Mouse (Mus musculus) megakaryocyte, adult 5-6 weeks (primary cell): ENCODE data around the gene Elmo1. TPM values are rescaled to one million over a fixed set of nuclear protein-coding genes. Genes with fewer than 3 reads are reported as not detected.

Source experiments
- ATAC-seq: 2 replicates; pipeline ENCODE4 v1.8.0; 2016; ENCODE audit warnings: mild to moderate bottlenecking, inconsistent platforms; ENCODE audit not compliant: poor library complexity, severe bottlenecking
- total RNA-seq, 2 experiments: library from RNA; stranded (forward) in 1 of 2; stranded (reverse) in 1 of 2; fragments of 153-499, 151-499 nt in 1 of 2; fragments of 221-1000, 200-1000 nt in 1 of 2; gene quantifications; 2 replicates each; pipeline versions ENCODE4 v1.2.3 to v1.2.4; 2015 to 2017

Elmo1 gene
- total RNA-seq (2015) (69.9 and 81.4 TPM in 2 replicates), total RNA-seq (2017) (37.1 and 45.1 TPM in 2 replicates)

DNA sequence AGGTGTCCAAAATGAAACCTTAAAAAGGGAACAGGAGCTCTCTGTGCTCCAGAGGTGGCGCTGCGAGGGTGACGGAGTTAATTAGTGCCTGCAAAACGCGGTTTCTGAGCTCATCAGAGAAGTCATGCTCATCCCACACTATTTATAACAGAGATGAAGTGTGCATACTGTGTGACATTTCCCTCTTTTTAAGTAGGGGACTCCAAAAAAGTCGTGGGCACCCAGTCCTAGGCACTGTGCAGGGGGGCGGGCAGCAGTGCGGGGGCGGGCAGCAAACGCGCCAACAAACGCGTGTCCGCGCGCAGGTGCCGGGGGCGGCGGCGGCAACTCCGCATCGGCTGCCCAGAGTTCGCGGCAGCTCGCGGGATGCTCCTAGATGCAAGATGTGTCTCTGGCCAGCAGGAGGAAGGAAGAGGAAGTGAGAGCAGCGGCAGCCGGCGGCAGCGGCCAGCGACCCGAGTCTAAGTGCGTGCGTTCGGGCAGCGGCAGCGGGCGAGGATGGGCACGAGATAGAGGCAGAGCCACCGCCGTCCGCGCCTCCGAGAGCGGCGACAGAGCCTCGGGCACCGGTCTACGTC is at the start of gene Elmo1:
Gene Elmo1, plus strand, starts transcription at position 464 of the 578 bp plus-strand sequence.
- ATAC-seq = peak; percentile 58

DNA sequence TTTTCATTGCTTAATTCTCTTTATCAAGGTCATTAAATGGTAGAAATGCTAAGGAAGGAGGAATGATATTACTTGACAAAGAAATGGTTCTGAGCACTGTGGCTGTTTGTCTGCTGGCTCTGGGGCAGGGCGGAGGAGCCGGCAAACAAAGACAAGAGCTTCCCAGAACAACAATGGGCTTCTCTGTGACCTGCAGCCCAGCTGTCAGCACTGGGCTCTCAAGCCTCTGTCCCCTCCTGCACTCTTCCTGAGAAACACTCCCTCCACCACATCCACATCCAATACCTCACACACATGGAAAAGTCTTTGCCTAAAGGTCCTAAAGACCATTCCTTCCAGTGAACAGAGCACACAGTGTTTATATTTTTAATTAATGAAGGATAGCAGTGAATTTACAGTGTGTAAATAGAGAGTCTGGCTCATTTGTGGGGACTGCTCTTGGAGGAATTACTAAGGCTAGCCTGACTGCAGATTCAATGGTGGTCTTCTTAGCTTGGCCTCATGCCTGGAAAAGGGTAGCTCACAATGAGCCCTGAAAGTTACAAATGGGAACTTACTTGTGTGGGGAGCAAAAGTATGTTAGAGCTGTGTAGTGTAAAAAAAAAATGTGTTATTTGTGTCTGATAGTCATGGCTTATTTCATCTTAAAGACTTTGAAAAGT is 49.1 kb upstream of the Elmo1 start:
- no peak for ATAC-seq

DNA sequence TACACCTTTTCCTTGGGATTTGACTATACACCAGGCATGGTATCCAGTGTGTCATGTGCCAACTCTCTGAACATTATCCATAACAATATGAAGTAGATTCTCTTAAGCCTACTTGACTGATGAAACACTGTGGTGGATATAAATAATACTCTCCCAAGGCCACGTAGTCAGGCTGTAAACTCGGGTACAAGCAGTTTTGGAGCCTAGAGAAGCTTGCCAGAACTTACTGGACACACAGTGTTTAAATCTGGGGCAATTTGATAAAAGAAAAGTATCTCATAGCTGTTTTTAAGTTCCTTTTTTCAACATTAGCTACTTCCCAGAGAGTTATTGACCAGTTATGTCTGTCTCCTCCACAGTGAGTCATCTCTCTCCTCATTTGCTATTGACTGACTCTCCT is 47.5 kb upstream of the Elmo1 start:
- ATAC-seq = no peak

DNA sequence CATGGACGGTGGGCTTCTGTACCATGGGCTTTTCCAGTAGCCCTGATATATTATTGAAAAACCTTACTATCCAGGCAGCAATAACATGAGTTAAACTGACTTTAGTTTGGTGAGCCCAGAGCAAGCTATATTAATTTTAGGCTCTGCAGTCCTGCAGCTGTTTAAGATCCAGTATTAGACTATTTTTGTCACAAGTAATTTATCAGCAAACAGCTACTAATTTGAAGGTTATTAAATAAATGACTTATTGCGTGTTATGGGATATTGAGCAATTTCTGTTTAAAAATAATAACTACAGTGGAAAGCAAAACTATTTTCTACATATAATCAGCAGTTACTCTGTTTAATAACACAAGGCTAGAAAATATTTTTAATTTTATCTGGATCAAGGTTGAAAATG is 45.0 kb upstream of the Elmo1 start:
- no peak for ATAC-seq

DNA sequence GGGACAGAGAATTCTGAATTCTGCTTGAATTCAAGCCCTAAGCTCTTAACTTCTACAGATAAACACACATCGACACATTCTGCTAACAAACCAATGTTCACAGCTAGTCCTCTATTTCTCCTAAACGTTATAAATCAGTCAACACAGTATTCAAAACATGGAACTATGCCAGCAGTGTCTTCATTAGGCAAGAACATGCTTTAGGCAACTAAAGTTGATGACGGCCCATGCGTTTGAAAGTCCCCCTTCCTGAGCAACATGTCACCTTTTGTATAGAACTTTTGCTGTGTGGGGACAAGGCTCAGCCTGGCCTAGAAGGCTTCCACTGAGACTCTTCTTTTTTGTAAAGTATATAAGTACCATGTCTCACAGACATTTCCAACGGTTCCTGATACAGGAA is 44.6 kb upstream of the Elmo1 start:
- no peak for ATAC-seq

DNA sequence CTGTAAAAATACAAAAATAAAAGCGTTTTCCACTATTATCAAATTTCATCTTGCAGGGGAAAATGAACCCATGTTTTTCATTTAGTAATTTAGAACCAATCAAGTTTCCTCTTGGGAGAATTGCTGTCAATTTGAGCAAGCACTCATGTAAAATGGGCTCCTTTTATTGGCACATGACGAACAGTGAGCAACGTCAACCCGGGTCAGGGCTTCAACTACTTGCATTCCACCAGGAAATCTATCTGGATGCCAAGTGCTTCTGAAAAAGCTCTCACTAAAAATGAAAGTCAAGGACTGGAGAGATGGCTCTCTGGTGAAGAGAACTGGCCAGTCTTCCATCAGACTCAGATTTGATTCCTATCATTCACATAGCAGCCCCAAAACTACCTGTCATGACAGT is 44.0 kb upstream of the Elmo1 start:
- ATAC-seq = no peak

DNA sequence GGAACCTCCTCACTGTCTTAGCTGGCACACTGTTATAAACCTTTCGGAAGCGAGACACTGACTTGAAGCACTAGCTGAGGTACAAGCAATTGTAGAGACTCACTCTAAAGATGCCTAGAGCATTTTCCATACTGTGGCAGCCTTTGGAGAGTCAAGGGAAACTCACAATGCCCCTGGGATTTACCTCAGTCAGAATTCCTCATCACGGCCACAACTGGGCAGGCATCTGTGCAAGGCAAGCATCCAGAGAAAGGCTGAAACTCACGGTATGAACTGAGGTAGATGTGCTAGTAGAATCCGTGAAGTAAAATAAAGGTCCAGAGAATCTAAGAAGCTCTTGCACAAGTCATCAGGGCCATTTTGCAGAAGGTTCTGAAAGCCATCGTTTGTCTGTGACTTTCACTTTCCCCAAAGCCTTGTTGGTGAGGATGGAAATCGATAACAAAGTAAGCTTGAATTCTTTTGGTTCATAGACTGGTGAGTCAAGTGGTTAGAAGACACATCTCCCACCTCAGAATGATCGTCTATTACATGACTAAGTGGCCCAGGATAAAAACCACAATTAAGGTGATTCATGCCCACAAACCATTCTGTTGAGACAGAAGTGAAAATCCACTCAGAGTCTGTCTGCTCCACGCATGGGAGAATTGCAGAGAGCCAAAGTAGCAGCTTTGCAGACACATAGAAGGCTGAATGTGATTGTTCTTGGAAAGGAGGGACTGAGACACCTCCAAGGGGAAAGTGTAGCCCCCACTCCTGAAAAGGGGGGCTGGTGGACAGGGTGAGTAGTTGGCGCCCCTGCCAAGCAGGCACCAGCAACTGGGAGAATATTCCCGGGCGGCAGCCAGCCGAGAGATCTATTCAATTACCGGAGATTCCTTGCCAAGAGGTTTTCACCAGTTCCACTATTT is 42.2 kb upstream of the Elmo1 start:
- no peak for ATAC-seq

DNA sequence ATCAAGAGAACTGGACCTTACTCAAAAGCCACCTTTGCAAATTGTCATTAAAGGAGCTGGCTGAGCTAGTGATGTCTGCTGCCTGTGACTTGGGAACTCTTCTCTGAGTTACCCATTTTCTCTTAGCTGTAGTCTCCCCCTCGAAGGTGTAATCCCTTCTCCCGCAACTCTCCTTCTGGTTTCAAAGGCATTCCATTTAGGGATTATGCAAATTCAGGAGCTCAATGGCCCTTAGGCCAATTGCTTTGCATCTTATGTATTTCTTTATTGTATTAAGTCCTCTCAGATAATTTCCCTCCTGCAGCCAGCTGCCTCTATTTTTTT is 41.6 kb upstream of the Elmo1 start:
- no peak for ATAC-seq

DNA sequence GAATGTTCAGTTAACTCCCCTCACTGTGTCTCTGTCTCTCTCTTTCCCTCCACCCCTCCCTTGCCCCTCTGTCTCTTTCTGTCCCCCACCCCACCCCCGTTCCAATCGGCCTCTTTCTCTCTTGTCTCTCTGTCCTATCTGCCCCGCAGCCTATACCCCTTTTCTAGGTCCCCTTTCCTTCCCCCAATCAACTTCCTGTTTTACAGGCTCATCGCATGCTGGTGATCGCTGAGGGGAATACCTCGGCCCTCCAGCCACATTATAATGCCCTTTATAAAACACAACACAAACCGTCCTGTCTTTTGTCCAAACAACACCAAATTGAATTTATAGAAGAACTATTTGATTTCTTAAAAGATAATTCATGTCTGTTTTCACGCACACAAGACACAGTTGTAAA is 40.7 kb upstream of the Elmo1 start:
- ATAC-seq = peak; percentile 77

DNA sequence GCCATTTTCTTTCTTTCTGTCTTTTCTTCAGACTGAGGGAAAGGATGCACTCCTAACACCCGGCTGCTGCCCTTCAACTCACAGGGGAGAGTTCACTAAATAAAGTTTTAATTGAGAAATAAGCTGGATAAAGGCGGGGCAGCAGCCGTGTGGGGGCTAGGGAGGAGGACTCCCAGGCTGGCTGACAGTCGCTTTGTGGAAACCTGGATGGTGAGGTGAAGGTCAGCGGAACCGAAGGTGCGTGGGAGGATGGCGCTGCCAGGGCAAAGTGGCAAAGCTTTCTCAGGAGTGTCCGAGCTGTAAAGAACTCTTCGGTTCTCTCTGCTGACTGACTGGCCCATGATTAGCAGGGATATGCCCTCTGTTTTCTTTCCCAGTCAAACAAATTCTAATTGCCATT is 40.2 kb upstream of the Elmo1 start:
- no peak for ATAC-seq

DNA sequence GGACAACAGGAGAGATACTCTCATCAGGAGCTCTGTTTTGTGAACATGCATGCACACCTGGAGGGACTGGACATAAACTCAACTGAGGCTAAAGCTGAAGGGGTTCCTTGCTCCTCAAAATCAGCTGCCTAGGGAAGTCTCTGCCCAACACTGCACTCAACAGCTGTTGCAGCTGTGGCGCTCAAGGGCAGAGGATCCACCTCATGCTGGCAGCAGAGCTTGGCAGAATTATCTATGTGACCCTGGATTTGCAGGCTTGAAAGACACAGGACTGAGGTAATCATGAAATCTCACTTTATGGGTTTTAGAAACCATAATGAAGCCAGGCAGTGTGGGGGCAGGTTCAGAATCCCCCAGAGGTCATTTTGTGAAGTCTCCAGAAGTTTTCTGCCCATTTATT is 32.5 kb upstream of the Elmo1 start:
- no peak for ATAC-seq

DNA sequence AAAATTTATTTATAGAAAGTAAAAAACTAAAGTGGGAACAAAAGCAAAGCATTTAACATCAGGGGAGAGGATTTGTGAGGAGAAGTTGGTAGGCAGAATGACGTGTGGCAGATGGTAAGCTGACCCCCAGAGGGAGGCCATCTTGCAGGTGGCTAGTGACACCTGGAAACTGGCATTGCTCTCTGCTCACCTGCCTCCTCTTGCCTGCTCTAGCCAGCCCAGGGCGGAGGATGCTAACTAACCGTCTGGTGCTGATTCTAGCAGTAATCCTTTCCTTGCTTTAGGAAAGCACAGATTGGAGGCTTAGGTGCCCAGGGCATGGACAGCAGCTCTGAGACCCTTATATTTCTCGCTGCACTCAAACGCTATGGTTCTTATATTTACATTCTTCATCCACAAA is 29.4 kb upstream of the Elmo1 start:
- ATAC-seq = no peak

DNA sequence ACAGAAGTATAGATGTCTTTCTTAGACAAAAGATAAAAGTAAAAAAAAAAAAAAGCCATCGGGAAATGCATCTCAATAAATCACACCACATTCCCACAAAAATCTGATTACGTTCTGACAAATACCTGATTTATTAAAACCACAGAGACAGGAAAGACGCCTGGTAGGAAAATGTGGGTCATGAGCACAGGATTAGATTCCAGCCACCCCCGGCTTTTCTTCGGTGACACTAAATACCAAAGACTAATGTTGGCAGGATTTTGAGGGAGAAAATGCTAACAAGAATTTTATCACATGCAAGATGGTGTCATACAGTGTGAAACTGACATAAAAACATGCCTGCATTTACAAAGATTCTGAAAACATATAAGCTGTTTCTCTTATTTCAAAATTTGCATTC is 27.1 kb upstream of the Elmo1 start:
- ATAC-seq = no peak

DNA sequence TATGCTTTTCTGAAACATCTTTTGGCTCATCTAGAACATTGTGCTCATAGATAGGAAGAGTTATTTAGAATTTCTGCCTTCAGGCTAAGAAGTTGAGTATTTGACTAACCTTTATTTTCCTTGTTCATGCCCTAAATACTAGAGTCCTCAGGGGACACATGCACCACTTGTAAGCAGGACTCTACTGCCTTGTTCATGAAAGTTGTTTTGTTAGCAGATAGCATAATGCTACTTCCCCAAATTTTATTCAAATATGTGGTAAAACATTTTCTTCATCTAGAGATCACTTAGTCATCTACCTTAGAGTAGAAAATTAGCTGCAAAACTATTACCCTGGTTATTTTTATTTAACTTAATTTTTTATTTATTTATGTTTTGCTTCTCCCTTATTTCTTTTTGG is 18.4 kb upstream of the Elmo1 start:
- ATAC-seq = no peak

DNA sequence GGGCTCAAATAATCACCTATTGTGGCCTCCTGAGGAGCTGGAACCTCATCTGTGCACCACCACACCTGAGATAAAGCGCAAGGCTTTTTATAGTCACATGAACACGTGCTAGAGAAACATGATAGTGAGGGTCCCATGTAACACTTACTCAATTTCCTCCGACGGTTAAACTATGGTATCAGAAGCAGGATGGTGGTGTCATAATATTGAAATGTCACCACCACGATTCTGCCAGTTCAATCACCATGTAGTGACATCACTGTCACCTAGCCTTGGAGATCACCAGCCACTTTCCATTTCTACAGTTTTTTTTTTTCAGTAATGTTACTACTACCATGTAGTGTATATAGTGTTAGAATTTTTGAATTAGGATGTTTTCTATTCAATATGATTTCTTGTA is 17.4 kb upstream of the Elmo1 start:
- ATAC-seq = no peak

DNA sequence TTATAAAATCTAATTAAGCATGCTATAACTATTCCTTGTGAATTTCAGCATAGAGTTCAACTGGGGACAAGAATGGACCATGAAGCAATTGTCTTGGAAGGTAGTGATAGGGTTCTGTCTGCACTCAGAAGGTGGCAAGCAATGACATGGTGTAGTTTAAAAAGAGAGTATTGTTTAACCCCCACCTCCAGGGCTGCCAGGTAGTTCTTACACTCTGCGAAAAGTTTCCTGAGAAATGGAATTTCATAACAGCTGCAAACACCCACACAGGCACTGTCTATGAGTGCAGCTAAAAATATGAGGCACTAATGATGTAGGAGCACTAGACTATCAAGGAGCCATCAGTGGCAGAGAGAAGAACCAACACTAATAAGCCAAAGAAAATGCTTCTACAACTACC is 13.9 kb upstream of the Elmo1 start:
- no peak for ATAC-seq

DNA sequence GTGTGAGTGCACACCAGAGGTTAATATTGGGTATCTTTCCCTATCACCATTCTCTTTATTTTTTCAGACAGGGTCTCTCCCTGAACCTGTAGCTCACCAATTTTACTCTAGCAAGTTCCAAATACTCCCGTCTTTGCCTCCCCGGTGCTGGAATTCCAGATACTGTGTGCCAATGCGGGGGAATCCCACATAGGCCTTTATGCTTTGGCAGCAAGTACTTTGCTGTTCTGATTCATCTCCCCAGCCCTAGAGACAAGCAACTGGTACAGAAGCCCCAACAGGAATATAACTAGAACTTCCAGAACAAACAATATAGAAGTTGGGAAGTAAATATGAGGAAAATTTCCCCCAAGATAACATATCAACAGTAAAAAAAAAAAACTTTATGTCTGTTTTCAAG is 13.2 kb upstream of the Elmo1 start:
- no peak for ATAC-seq

DNA sequence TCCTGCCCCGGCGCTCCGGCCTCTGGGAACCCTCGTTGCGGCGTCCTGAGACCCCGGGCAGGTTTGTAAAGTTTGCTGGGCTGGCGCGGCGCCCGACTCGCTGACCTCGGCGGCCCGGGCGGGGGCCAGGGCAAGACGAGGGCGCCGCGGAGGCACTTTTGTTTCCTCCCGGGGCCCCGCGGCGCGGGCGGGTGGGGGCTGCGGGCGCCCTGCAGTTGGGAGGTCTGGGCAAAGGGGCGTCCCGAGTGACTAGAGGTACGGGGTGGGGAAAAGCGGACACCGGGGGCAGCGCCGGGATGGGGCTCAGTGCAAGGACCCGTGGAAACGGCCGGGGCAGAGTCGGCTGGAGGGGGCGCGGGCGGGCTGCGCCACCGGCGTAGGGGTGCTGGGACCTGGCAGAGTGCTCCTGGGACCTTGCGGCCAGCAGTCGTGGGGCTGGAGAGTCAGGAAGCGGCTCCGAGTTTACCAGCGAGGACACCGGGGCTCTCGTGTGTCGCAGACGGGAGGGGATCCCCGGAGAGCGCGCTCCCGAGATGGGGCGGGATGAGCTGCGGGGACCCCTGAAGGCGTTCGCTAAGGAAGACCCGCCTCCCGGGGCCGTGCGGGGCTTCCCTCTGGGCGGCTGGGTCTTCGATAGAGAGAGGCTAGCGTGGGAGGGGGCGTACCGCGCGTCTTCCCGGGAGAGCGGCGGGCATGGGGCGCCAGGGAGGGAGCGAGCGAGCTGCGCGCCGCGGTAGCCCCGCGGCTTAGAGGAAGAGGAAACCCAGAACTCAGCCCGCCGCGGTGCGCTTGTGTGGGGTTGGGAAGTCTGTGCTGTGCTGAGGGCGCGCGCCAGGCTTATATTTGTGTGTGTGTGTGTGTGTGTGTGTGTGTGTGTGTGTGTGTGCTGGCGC is 561 bp downstream of the Elmo1 start:
- peak; percentile 48 for ATAC-seq

DNA sequence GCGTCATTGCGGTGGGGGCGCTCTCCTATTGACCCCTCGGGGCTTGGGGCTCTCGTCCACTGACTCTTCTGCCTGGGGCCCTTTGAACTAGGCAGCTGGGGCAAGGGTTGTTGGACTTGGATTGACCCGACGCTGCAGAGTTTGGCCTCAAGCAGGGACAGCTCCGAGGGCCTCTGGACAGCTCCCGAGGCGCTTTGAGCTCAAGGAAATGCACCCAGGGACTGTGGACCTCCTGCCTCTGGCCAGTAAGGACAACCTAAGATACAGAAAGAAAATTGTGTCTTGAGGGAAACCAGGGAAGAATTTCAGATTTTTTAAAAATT is 1.2 kb downstream of the Elmo1 start:
- no peak for ATAC-seq

DNA sequence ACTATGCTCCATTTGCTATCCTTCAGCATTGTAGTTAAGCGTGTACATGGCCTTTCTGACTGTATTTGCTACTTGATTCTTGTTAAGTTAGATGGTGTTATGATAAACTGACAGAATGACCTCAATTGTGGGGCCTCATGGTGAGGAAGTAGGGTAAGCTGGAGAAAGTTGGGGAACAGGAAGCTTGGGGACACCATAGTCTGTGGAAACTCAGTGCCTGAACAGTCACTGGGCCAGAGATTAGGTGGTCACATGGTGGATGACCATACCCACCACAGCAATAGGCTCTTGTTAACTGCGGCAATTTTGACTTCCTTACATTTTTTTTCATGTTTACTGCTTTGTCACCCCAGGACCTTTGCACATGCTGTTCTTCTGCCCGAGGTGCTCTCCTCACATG is 1.9 kb downstream of the Elmo1 start:
- peak; percentile 62 for ATAC-seq

DNA sequence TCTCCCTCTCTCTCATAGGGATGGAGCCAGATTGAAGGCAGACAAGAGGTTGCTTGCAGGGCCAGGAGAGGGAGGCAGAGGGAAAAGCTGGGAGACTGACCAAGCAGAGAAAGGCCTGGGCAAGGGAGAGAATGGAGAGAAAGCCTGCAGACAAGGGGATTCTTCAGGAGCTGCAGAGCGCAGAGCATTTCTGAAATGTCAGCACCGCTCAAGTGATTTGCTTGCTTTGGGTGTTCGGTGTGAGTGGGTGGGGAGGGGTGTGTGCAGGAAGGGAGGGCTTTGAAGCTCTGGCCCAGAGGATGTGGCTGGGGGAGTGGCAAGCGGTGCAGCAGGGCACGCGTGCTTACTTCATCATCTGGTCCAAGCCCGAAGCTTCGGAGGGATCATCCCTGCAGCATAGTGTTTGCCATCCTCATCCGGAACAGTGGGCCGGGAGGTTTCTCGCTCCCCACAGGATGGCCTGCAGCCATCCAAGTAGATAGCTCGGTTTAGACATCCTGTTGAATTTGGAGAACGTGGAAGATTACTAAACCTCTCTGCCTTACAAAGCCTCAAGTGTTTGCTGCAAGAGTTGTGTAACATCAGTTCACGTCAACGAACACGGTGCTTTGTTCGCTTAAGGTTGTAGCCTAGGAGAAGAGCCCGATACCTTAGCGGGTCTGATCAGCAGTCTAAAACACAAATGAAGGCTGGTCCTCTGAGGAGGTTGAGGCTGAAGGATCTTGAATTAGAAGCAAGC is 3.1 kb downstream of the Elmo1 start:
- peak; percentile 40 for ATAC-seq
